Mouse (Mus musculus) thymus, adult 2 months (tissue): Measurements from ENCODE around the gene Larp1b. TPM values are rescaled to one million over a fixed set of nuclear protein-coding genes. Genes with fewer than 3 reads are reported as not detected.

ENCODE experiments used
- DNase-seq: peaks from one replicate; pipeline ENCODE4 v3.0.0; 2021
- H3K27ac ChIP-seq: fragments of 200-500 bp; 2 replicates; pipeline ENCODE4 v1.5.1; 2012; ENCODE audit warnings: low read length, control low read depth; ENCODE audit not compliant: control insufficient read depth, insufficient read depth
- H3K27me3 ChIP-seq: fragments of 200-500 bp; 2 replicates; pipeline ENCODE4 v1.6.1; 2012; ENCODE audit warnings: mild to moderate bottlenecking, low read length, moderate library complexity, mixed read lengths; ENCODE audit not compliant: control insufficient read depth, insufficient read depth
- H3K36me3 ChIP-seq: fragments of 200-500 bp; 2 replicates; pipeline ENCODE4 v1.6.1; 2012; ENCODE audit warnings: mild to moderate bottlenecking, low read length, moderate library complexity; ENCODE audit not compliant: control insufficient read depth, insufficient read depth
- H3K4me1 ChIP-seq: fragments of 200-500 bp; replicated peaks from 2 replicates; pipeline ENCODE4 v1.6.1; 2012; ENCODE audit warnings: low read length; ENCODE audit not compliant: control insufficient read depth, insufficient read depth
- H3K4me3 ChIP-seq: fragments of 200-500 bp; 2 replicates; pipeline ENCODE4 v1.5.1; 2012; ENCODE audit warnings: mild to moderate bottlenecking, low read length, control low read depth, moderate library complexity; ENCODE audit not compliant: control insufficient read depth, insufficient read depth
- CTCF ChIP-seq: fragments of 200-500 bp; IDR thresholded peaks from 2 replicates; pipeline ENCODE4 v1.5.1; 2012; ENCODE audit warnings: mild to moderate bottlenecking, control low read depth, low read length, moderate library complexity, borderline replicate concordance; ENCODE audit not compliant: control insufficient read depth, poor library complexity, insufficient read depth; ENCODE audit errors: extremely low read depth
- POLR2A ChIP-seq: fragments of 200-500 bp; IDR thresholded peaks from 2 replicates; pipeline ENCODE4 v1.6.1; 2012; ENCODE audit warnings: mild to moderate bottlenecking, low read length, control low read depth, moderate library complexity; ENCODE audit not compliant: control insufficient read depth, poor library complexity, insufficient read depth; ENCODE audit errors: extremely low read depth
- WGBS: fragments of 180-500 bp; shearing (Covaris S2); methylation state at CpG from one replicate; pipeline ENCODE4 v1.1.7; 2018; 5-methylcytosine and 5-hydroxymethylcytosine counted together
- polyA plus RNA-seq: library from polyadenylated mRNA; depleted of rRNA; stranded (reverse); fragments of >200 nt; gene quantifications from 2 replicates; pipeline ENCODE4 v1.2.3, GENCODE M21; 2012

Gene Larp1b
- polyA plus RNA-seq, 1 experiment, result 4.8 TPM

DNA sequence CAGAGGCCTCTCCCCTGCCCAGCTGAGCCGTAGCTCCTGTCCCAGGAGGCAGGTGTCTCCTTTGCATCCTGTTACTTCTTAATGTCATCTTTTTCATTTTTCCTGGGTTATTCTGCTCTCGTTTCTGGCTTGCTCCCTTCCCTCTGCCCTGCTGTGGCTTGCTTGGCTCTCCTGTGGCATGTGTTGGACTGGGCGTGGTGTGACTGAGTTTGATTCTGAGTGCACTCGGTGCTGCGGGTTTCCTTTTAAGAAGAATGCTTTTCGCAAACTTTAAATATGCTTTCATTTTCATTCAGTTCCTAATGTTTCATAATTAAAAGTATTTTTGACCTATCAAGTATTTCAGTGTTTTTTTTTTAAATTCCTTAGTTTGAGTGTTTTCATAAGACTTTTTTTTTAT, 65.3 kb downstream of the Larp1b start:
- Histone ChIP-seq H3K4me3 (no peak overlapping the region), H3K4me1 (no peaks in the 10 kb centered on the region), H3K27me3 (no peaks in the 10 kb centered on the region), H3K36me3 (no peaks in the 10 kb centered on the region), H3K27ac (no peak overlapping the region)
- 51% methylated on average over 6 of the region's 6 CpGs for WGBS
- TF ChIP-seq POLR2A (no peak), CTCF (no peak)
- no peak for DNase-seq

DNA sequence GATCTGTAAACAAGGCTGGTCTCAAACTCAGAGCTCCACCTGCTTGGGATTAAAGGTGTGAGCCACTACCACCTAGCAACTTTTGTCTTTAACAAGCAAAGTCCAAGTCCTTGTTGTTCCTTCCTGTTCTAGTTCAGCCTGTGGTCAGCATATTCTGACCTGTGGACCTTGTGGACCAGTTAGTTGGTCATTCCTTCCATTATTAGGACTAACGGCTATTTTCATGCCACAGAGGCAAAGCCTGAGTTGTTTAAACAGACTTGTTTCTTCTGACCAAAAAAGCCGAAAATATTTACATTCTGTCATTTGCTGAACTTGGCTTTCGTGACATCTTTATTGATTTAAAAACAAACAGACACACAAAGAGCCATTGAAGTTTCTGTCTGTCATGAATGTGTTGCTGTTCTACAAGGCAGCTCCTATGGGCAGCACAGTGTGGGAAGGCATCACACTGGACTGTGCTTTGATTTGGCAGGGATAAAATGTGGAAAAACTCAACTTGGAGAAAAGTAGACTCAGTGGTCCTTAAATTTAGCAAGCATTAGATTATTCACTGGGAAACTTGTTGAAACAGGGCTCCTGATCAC, 68.5 kb downstream of the Larp1b start:
- Histone ChIP-seq H3K27ac (no peak overlapping the region), H3K4me3 (no peak overlapping the region), H3K27me3 (no peaks in the 10 kb centered on the region), H3K36me3 (no peaks in the 10 kb centered on the region), H3K4me1 (no peaks in the 10 kb centered on the region)
- no peak for DNase-seq
- TF ChIP-seq POLR2A (no peak), CTCF (no peak)
- WGBS, result 95% methylated on average over 3 of the region's 3 CpGs

DNA sequence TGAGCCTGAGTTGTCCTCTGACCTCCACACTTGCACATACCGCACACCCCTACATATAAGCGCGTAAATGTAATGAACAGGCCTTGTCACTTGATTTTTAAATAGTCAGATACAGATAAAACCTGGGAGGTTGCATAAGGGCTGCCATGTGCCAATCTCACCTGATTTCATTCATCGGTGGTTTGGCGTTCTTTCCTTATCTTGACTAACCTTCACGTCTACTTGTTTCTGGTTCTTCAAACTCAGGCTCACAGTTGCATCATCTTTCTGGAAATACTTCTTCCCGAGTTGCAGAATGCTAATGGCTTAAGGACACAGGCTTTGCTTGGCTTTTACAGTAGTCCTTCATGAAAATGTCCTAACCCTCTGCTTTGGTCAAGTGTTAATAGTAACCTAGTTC, 71.1 kb downstream of the Larp1b start:
- no peak overlapping the region for H3K27ac ChIP-seq
- H3K36me3 ChIP-seq, result no peaks in the 10 kb centered on the region
- H3K4me1 ChIP-seq, result no peaks in the 10 kb centered on the region
- WGBS, result 93% methylated on average over 7 of the region's 7 CpGs
- TF ChIP-seq POLR2A, result no peak
- no peak for TF ChIP-seq CTCF
- H3K4me3 ChIP-seq, result no peak overlapping the region
- no peaks in the 10 kb centered on the region for H3K27me3 ChIP-seq
- no peak for DNase-seq

DNA sequence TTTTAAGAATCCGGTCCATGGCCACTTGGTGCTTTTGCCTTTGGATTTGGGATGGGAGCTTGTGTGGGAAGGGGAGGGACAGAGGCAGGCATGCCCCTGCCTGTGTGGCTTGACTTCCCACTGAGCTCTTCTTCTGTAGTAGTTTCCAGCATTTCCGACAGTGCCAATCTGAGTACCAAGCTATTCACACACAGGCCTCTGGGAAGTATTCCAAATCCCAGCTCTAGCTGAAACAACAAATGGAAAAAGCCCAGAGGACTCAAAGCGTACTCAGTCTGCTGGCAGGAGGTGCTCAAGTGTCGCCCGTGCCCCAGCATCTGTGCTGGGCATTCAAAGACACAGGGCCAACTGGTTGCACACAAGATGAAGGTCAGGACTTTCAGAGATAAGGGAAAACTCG, 72.4 kb downstream of the Larp1b start:
- no peaks in the 10 kb centered on the region for H3K36me3 ChIP-seq
- no peak overlapping the region for H3K27ac ChIP-seq
- TF ChIP-seq POLR2A (no peak), CTCF (no peak)
- H3K4me3 ChIP-seq, result no peak overlapping the region
- no peaks in the 10 kb centered on the region for H3K4me1 ChIP-seq
- H3K27me3 ChIP-seq, result no peaks in the 10 kb centered on the region
- no peak for DNase-seq
- WGBS, result 92% methylated on average over 6 of the region's 6 CpGs

DNA sequence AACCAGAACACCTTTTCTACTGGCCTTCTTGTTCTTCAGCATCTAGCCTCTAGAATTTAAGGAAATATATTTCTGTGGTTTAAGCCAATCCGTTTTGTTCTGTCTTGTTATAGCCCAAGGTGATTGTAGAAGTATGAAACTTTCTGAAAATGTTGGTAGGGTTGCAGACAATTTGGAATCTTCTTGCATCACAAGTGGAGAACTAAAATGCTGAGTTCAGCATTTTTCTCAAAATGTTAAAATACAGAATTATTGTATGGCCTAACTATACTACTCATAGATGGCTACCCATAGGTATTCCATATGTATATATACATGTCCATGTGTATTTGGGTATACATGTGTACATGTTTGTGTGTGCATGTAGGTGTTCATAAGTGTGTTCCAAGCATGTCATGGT, 81.1 kb downstream of the Larp1b start:
- Histone ChIP-seq H3K27ac (no peak overlapping the region), H3K4me1 (no peaks in the 10 kb centered on the region), H3K27me3 (no peaks in the 10 kb centered on the region), H3K36me3 (no peaks in the 10 kb centered on the region), H3K4me3 (no peak overlapping the region)
- TF ChIP-seq CTCF (no peak), POLR2A (no peak)
- no peak for DNase-seq
- WGBS, result 91% methylated on average over 1 of the region's 1 CpGs

DNA sequence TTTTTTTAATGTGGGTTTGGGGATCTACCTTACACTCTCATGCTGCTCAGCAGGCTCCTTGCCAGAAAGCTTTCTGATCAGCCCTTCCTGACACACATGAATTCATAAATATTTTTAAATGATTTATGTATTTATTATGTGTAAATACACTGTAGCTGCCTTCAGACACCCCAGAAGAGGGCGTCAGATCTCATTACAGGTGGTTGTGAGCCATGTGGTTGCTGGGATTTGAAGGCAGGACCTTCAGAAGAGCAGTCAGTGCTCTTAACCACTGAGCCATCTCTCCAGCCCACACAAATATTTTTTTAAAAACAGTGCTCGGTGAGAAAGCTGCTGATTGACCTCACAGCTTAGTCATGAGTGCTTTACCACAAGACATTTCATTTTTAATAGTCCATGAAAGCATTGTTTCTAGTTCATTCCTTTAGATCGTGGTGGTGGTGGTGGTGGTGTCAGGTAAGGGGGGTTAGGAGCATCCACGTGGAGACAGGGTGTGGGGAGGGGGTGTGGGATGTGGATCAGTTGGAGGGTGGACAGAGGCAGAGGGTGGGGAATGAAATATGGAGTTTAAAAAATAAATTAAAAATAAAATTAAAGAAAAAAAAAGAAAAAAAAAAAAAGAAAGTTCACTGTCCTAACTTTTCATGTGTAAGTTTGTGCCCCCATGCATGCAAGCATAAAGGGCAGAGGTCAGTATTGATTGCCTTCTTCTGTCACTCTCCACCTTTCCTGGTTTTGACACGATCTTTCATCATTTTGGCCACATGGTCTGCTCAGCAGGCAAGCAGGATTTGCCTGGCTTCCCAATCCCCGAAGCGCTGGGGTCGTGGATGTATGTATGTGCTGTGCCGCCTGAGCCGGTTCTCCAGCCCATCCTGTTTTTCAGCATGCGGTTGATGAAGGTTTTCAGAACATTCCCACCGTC, 81.9 kb downstream of the Larp1b start:
- 87% methylated on average over 12 of the region's 12 CpGs for WGBS
- Histone ChIP-seq H3K36me3 (no peaks in the 10 kb centered on the region), H3K4me3 (no peak overlapping the region), H3K27ac (no peak overlapping the region), H3K27me3 (no peaks in the 10 kb centered on the region), H3K4me1 (no peaks in the 10 kb centered on the region)
- DNase-seq, result no peak
- TF ChIP-seq POLR2A (no peak), CTCF (no peak)
